Mouse (Mus musculus) hindbrain, postnatal 0 days (tissue): Measurements from ENCODE around the gene Ttc23l. TPM values are rescaled to one million over a fixed set of nuclear protein-coding genes. Genes with fewer than 3 reads are reported as not detected.
"Not testable (repeated sequence)": the region's sequence is repeated elsewhere in the genome, so short reads cannot be mapped to it uniquely, and the experiment has no call there.

ENCODE experiments used
- ATAC-seq: fragments of 200-750 bp; cut with Nextera tagmentation; 2 replicates; pipeline ENCODE4 v1.8.0; 2017; ENCODE audit warnings: mild to moderate bottlenecking, moderate TSS enrichment, moderate library complexity
- DNase-seq: peaks from one replicate; pipeline ENCODE4 v3.0.0-alpha.2; 2015; ENCODE audit warnings: low spot score
- H3K27ac ChIP-seq: fragments of 300-500 bp; sonication (generic); 2 replicates; pipeline ENCODE4 v1.5.1; 2014; ENCODE audit warnings: mild to moderate bottlenecking
- H3K27me3 ChIP-seq: fragments of 300-500 bp; sonication (generic); 2 replicates; pipeline ENCODE4 v1.6.1; 2014; ENCODE audit warnings: low read length, mixed read lengths; ENCODE audit not compliant: insufficient read depth
- H3K36me3 ChIP-seq: fragments of 300-500 bp; sonication (generic); 2 replicates; pipeline ENCODE4 v1.6.1; 2014; ENCODE audit warnings: low read length, mixed read lengths; ENCODE audit not compliant: insufficient read depth
- H3K4me1 ChIP-seq: fragments of 300-500 bp; sonication (generic); 2 replicates; pipeline ENCODE4 v1.6.1; 2014; ENCODE audit warnings: antibody characterized with exemption, low read length, mixed read lengths; ENCODE audit not compliant: insufficient read depth
- H3K4me2 ChIP-seq: fragments of 300-500 bp; sonication (generic); 2 replicates; pipeline ENCODE4 v1.6.1; 2014; ENCODE audit warnings: low read depth, mild to moderate bottlenecking, low read length, moderate library complexity, mixed read lengths
- H3K4me3 ChIP-seq: fragments of 300-500 bp; sonication (generic); 2 replicates; pipeline ENCODE4 v1.5.1; 2014; ENCODE audit warnings: low read length
- H3K9ac ChIP-seq: fragments of 300-500 bp; sonication (generic); replicated peaks from 2 replicates; pipeline ENCODE4 v1.6.1; 2014; ENCODE audit warnings: mild to moderate bottlenecking, low read length, moderate library complexity, mixed read lengths
- H3K9me3 ChIP-seq: fragments of 300-500 bp; sonication (generic); 2 replicates; pipeline ENCODE4 v1.6.1; 2016; ENCODE audit warnings: low read length, mixed read lengths
- CTCF ChIP-seq: IDR thresholded peaks from 2 replicates; pipeline ENCODE4 v1.5.1; 2016; ENCODE audit warnings: antibody characterized with exemption, control low read depth, low read depth
- WGBS: fragments of 180-500 bp; shearing (Covaris S2); extraction: QIAGEN DNeasy Blood & Tissue Kit; methylation state at CpG from one replicate; pipeline ENCODE4 v1.1.7; 2014; 5-methylcytosine and 5-hydroxymethylcytosine counted together
- polyA plus RNA-seq: library from polyadenylated mRNA; unstranded; fragments of >200 nt; fragmentation: Nextera tagmentation; extraction: Ambion mirVana; gene quantifications from 2 replicates; pipeline ENCODE4 v1.2.1, GENCODE M21; 2015
- total RNA-seq: library from RNA; depleted of rRNA; stranded (reverse); fragments of >200 nt; gene quantifications from 2 replicates; pipeline ENCODE4 v1.2.3, GENCODE M21; 2014

Gene Ttc23l
- total and polyA plus RNA-seq, 2 experiments from 2014 or later: not detected

DNA sequence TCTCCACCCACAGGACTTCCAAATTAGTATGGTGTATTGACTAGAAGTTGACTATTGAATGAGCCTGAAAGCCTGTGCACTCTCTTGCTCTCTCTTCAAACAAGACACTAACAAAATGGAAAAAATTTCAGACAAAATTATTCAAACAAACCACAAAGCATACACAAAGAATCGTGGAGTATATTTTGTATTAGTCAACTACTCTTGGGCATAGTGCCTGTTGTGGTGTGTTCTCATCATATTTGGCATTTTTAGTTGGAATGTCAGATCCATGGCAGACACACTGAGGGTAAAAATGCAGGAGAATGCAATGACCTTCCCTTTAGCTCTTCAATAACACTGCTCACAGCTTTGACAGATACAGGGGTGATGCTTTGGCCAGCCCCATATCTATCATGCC, 32.6 kb downstream of the Ttc23l start:
- H3K36me3 ChIP-seq: no peaks in the 10 kb centered on the region
- H3K9me3 ChIP-seq: no peaks in the 10 kb centered on the region
- H3K27ac ChIP-seq: no peak overlapping the region
- H3K9ac ChIP-seq: no peak overlapping the region
- WGBS: 87% methylated on average over 1 of the region's 1 CpGs
- H3K27me3 ChIP-seq: no peaks in the 10 kb centered on the region
- no peaks in the 10 kb centered on the region for H3K4me1 ChIP-seq
- no peak overlapping the region for H3K4me2 ChIP-seq
- DNase-seq (no peak), ATAC-seq (no peak)
- no peak overlapping the region for H3K4me3 ChIP-seq
- TF ChIP-seq CTCF: no peak

DNA sequence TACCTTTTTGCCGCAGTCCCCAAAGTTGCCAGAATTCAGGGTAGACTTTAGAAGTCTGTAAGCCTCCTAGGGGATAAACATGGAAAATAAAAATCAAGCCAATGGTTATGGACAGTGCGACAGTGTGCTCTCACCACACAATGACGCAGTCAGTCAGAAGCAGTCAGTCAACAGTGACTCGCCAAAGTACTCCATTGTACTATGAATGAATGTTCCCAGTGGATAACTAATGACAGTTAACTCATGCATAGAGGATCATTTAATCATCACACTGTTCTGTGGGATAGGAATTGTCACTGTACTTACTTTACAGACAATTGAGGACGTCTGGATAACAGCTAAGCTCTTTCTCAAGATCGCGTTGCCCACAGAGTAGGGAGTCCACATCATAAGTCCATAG, 43.3 kb downstream of the Ttc23l start:
- Histone ChIP-seq H3K9me3 (no peaks in the 10 kb centered on the region), H3K36me3 (no peaks in the 10 kb centered on the region), H3K4me3 (no peak overlapping the region), H3K27ac (no peak overlapping the region), H3K9ac (no peak overlapping the region), H3K4me1 (no peaks in the 10 kb centered on the region), H3K4me2 (no peak overlapping the region), H3K27me3 (no peaks in the 10 kb centered on the region)
- peak; percentile 18; the same call in 1 of the 2 replicates for ATAC-seq
- 64% methylated on average over 7 of the region's 7 CpGs for WGBS
- no peak for DNase-seq
- TF ChIP-seq CTCF: no peak

DNA sequence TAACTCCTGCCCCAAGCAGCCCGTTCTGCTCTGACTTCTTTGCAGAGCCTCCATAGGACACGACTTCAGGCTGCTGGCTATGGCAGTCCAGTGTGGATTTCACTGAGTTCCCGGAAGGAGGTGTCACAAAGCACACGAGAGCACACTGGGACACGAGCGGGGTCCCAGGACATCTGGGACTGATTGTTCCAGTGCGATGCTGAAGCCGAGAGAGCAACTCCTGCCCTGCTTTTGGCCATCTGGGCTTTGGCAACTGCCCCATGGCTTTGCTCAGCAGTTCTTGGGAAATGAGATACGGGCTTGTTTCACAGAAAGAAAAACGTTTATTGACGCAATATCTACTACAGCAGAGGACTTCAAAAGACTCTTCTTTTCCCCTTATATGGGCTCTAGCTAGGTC, 52.4 kb downstream of the Ttc23l start:
- no peak overlapping the region for H3K27ac ChIP-seq
- H3K4me2 ChIP-seq: no peak overlapping the region
- H3K9ac ChIP-seq: no peak overlapping the region
- no peaks in the 10 kb centered on the region for H3K9me3 ChIP-seq
- H3K27me3 ChIP-seq: no peaks in the 10 kb centered on the region
- TF ChIP-seq CTCF: no peak
- DNase-seq: no peak
- H3K4me3 ChIP-seq: no peak overlapping the region
- no peak for ATAC-seq
- WGBS: 75% methylated on average over 11 of the region's 11 CpGs
- no peaks in the 10 kb centered on the region for H3K4me1 ChIP-seq
- no peaks in the 10 kb centered on the region for H3K36me3 ChIP-seq

DNA sequence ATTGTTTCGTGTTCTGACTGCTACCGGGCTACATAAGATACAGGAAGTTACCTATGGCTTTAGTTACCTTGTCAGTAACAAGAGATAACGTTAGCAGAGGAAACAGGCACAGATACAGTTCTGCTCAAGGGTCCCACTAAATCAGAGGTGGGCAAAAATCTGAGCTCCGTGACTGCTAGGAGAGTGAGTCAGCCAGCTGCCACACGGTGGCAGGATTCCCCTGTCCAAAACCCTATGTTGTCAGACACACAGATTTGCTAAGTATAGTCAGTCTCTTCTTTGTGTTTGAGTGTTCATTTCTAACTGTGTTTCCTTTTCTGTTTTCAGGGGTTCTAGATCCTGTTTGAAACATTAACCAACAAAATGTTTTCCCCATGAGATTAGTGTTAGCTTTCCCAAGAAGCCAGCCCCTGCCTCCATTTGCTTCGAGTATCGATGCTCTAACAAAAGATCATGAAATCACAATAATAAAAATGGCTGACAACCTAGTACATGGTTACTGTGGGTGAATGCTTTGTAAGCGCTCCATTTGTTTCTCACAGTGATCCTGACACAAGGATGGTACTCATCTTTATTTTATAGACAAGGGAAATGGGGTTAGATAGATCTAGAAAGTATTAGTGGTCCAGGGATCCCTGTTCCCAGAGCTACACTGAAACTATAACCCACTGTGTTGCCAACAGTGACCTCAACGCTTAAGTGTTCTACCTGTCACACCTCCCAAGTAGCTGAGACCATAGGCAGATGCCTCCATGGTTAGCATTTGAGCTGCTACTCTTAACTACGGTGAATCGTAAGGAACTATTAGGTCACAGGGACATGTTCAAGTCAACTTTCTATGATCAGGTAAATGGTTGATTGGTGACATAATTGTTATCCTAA, 57.4 kb downstream of the Ttc23l start:
- Histone ChIP-seq H3K4me3 (no peak overlapping the region), H3K4me1 (no peaks in the 10 kb centered on the region), H3K27me3 (no peaks in the 10 kb centered on the region), H3K36me3 (no peaks in the 10 kb centered on the region), H3K9ac (no peak overlapping the region), H3K4me2 (no peak overlapping the region), H3K9me3 (no peaks in the 10 kb centered on the region), H3K27ac (no peak overlapping the region)
- 59% methylated on average over 11 of the region's 11 CpGs for WGBS
- ATAC-seq: peak; percentile 94
- TF ChIP-seq CTCF: peak; percentile 89
- peak; percentile 86 for DNase-seq

DNA sequence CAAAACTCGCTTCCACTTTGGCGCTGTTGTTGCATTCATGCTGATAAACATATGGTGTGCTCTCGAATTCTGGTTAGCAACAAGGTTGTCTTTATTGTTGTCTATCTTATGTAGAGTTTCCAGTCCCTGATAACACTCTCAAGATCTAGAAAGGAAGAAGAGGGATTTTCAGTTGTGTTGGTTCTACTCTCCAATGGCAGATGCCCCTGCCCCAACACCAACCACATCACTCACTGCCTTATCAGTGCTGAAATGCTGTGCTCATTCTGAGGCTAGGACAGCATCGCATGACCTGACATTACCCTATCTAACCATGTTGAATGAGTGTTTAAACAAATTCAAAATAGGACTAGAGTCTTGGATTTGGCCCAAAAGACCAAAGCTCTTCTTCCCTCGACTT, 58.4 kb downstream of the Ttc23l start:
- DNase-seq (no peak), ATAC-seq (no peak)
- Histone ChIP-seq H3K27ac (no peak overlapping the region), H3K36me3 (no peaks in the 10 kb centered on the region), H3K27me3 (no peaks in the 10 kb centered on the region), H3K4me1 (no peaks in the 10 kb centered on the region), H3K4me2 (no peak overlapping the region), H3K9me3 (no peaks in the 10 kb centered on the region), H3K4me3 (no peak overlapping the region), H3K9ac (no peak overlapping the region)
- TF ChIP-seq CTCF: no peak
- 84% methylated on average over 5 of the region's 5 CpGs for WGBS

DNA sequence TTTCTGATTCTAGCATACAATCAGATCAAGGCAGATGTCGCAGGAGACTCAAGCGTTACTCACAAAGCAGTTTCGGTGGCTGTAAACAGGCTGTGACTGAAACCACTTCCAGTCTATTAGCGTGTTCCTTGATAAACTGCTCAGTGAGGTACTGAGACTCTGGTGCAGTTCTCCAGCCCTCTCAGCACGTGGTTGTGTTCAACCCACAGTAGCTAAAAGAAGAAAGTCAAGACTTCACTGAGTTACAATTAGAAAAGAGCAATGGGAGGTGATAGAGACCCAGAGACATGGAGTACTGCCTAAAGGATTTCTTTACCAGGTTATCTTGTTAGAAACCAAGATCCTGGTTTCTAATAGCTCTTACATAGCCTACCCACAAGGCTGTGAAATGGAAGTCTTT, 58.9 kb downstream of the Ttc23l start:
- no peaks in the 10 kb centered on the region for H3K36me3 ChIP-seq
- no peak overlapping the region for H3K4me3 ChIP-seq
- no peak for DNase-seq
- no peak overlapping the region for H3K27ac ChIP-seq
- no peak overlapping the region for H3K4me2 ChIP-seq
- no peaks in the 10 kb centered on the region for H3K27me3 ChIP-seq
- H3K9ac ChIP-seq: no peak overlapping the region
- no peaks in the 10 kb centered on the region for H3K9me3 ChIP-seq
- no peak for ATAC-seq
- H3K4me1 ChIP-seq: no peaks in the 10 kb centered on the region
- 84% methylated on average over 5 of the region's 5 CpGs for WGBS
- no peak for TF ChIP-seq CTCF

DNA sequence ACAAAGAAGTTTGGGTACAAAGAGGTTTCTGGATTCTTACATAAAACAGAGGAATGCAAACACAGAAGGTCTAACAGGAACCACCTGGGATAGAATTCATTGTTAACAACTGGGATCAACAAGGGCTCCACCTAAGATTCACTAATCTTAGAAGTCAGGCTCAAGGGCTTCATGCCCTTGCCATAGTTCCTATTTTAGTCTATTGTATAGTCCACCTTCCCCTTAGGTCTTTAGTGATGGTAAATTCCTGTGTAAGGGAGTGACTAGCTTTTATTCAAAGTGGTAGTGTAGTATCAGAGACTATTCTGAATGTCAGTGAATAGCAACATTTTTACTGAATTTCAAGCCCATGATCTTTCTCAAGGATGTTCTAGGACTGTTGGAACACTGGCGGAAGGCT, 61.8 kb downstream of the Ttc23l start:
- not testable (repeated sequence) for H3K27ac ChIP-seq, H3K9ac ChIP-seq, DNase-seq, H3K36me3 ChIP-seq, H3K4me3 ChIP-seq, H3K27me3 ChIP-seq, H3K4me1 ChIP-seq, ATAC-seq, H3K9me3 ChIP-seq, H3K4me2 ChIP-seq
- 93% methylated on average over 1 of the region's 1 CpGs for WGBS
